Mouse (Mus musculus) stomach, embryonic 14.5 days (tissue): ENCODE measurements at regions not wholly inside any gene's neighbourhood (a gene's known extent, or its start where the extent isn't known, plus 50 kb on each side); places are given as distances from the start of the nearest gene placed in this dataset.

Experiments
- ATAC-seq: fragments of 200-750 bp; cut with Nextera tagmentation; 2 replicates; pipeline ENCODE4 v1.8.0; 2017; ENCODE audit warnings: low read depth, moderate TSS enrichment; ENCODE audit not compliant: insufficient number of reproducible peaks, insufficient read depth, low FRiP score
- H3K27ac ChIP-seq: fragments of 300-500 bp; sonication (generic); 2 replicates; pipeline ENCODE4 v1.5.1; 2014; ENCODE audit warnings: mild to moderate bottlenecking, low read length, moderate library complexity, mixed read lengths
- H3K27me3 ChIP-seq: fragments of 300-500 bp; sonication (generic); 2 replicates; pipeline ENCODE4 v1.6.1; 2014; ENCODE audit warnings: low read length, control low read depth, mixed read lengths; ENCODE audit not compliant: control insufficient read depth, insufficient read depth
- H3K36me3 ChIP-seq: fragments of 300-500 bp; sonication (generic); 2 replicates; pipeline ENCODE4 v1.6.1; 2014; ENCODE audit warnings: mild to moderate bottlenecking, control low read depth, low read length, moderate library complexity, mixed read lengths; ENCODE audit not compliant: control insufficient read depth, insufficient read depth
- H3K4me1 ChIP-seq: fragments of 300-500 bp; sonication (generic); 2 replicates; pipeline ENCODE4 v1.6.1; 2014; ENCODE audit warnings: low read length, control low read depth, mixed read lengths; ENCODE audit not compliant: control insufficient read depth, insufficient read depth
- H3K4me2 ChIP-seq: fragments of 300-500 bp; sonication (generic); replicated peaks from 2 replicates; pipeline ENCODE4 v1.6.1; 2014; ENCODE audit warnings: low read depth, low read length, control low read depth
- H3K4me3 ChIP-seq: fragments of 300-500 bp; sonication (generic); 2 replicates; pipeline ENCODE4 v1.5.1; 2014; ENCODE audit warnings: low read depth, low read length, control low read depth
- H3K9ac ChIP-seq: fragments of 300-500 bp; sonication (generic); replicated peaks from 2 replicates; pipeline ENCODE4 v1.6.1; 2014; ENCODE audit warnings: low read depth, mild to moderate bottlenecking, control low read depth, low read length, moderate library complexity, mixed read lengths
- H3K9me3 ChIP-seq: fragments of 300-500 bp; sonication (generic); 2 replicates; pipeline ENCODE4 v1.6.1; 2016; ENCODE audit warnings: low read depth, low read length, control low read depth; ENCODE audit not compliant: control insufficient read depth
- WGBS: fragments of 180-500 bp; shearing (Covaris S2); extraction: QIAGEN DNeasy Blood & Tissue Kit; methylation state at CpG from one replicate; pipeline ENCODE4 v1.1.7; 2014; 5-methylcytosine and 5-hydroxymethylcytosine counted together

- 54% methylated on average over 12 of the region's 12 CpGs for WGBS
- no peak for ATAC-seq
Measured at GRCm38 (mm10) chr2:106461973-106462637, 231.0 kb upstream of the Mpped2 start.

GRCm38 (mm10) chr2:106465055-106465454 lies 228.0 kb upstream of the Mpped2 start:
- 41% methylated on average over 3 of the region's 3 CpGs for WGBS
- Histone ChIP-seq H3K9ac (no peak overlapping the region), H3K4me3 (no peak overlapping the region), H3K9me3 (no peaks in the 10 kb centered on the region), H3K36me3 (no peaks in the 10 kb centered on the region), H3K4me2 (no peak overlapping the region), H3K27ac (no peak overlapping the region), H3K4me1 (no peaks in the 10 kb centered on the region), H3K27me3 (no peaks in the 10 kb centered on the region)
- no peak for ATAC-seq

More at GRCm38 (mm10) chr2:106461973-106462637, 231.0 kb upstream of the Mpped2 start:
- no peak overlapping the region for H3K4me3 ChIP-seq
- no peak overlapping the region for H3K4me2 ChIP-seq
- no peak overlapping the region for H3K9ac ChIP-seq
- no peaks in the 10 kb centered on the region for H3K4me1 ChIP-seq
- no peaks in the 10 kb centered on the region for H3K36me3 ChIP-seq
- H3K9me3 ChIP-seq = no peaks in the 10 kb centered on the region
- H3K27ac ChIP-seq = no peak overlapping the region
- no peaks in the 10 kb centered on the region for H3K27me3 ChIP-seq

DNA sequence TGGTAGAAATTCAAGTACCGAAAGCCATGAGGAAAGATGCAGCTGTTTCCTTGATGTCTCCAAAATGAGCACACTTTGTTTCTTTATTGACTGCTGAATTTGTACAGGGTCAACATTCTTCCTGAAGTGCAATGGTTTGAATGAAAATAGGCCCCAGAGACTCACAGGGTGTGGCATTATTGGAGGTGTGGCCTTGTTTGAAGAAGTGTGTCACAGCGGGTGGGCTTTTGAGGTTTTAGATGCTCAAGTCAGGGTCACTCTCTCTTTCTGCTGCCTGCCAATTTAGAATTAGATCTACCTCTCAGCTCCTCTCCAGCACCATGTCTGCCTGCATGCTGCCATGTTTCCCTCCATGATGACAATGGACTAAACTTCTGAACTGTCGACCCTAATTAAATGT lies 227.2 kb upstream of the Mpped2 start:
- Histone ChIP-seq H3K9ac (no peak overlapping the region), H3K9me3 (no peaks in the 10 kb centered on the region), H3K4me3 (no peak overlapping the region), H3K27ac (no peak overlapping the region), H3K4me1 (no peaks in the 10 kb centered on the region), H3K36me3 (no peaks in the 10 kb centered on the region), H3K4me2 (no peak overlapping the region), H3K27me3 (no peaks in the 10 kb centered on the region)
- WGBS = 81% methylated on average over 3 of the region's 3 CpGs
- no peak for ATAC-seq

GRCm38 (mm10) chr2:106469196-106469595 lies 223.9 kb upstream of the Mpped2 start:
- H3K27me3 ChIP-seq = no peaks in the 10 kb centered on the region
- H3K9ac ChIP-seq = no peak overlapping the region
- H3K9me3 ChIP-seq = no peaks in the 10 kb centered on the region
- no peak overlapping the region for H3K27ac ChIP-seq
- 68% methylated on average over 2 of the region's 2 CpGs for WGBS
- no peaks in the 10 kb centered on the region for H3K36me3 ChIP-seq
- H3K4me3 ChIP-seq = no peak overlapping the region
- H3K4me1 ChIP-seq = no peaks in the 10 kb centered on the region
- ATAC-seq = no peak
- no peak overlapping the region for H3K4me2 ChIP-seq

- Histone ChIP-seq H3K9ac (no peak overlapping the region), H3K27me3 (no peaks in the 10 kb centered on the region), H3K27ac (no peak overlapping the region), H3K4me1 (no peaks in the 10 kb centered on the region), H3K9me3 (no peaks in the 10 kb centered on the region), H3K36me3 (no peaks in the 10 kb centered on the region), H3K4me3 (no peak overlapping the region), H3K4me2 (no peak overlapping the region)
- ATAC-seq = no peak
- 76% methylated on average over 3 of the region's 3 CpGs for WGBS
Measured at GRCm38 (mm10) chr2:106473458-106473857, 219.6 kb upstream of the Mpped2 start.

- H3K27ac ChIP-seq = no peak overlapping the region
- no peak for ATAC-seq
- no peak overlapping the region for H3K4me2 ChIP-seq
- no peaks in the 10 kb centered on the region for H3K4me1 ChIP-seq
- H3K36me3 ChIP-seq = no peaks in the 10 kb centered on the region
- no peak overlapping the region for H3K4me3 ChIP-seq
- no peaks in the 10 kb centered on the region for H3K9me3 ChIP-seq
- no peaks in the 10 kb centered on the region for H3K27me3 ChIP-seq
- H3K9ac ChIP-seq = no peak overlapping the region
- WGBS = 76% methylated on average over 2 of the region's 2 CpGs
Measured at GRCm38 (mm10) chr2:106477991-106478390, 215.1 kb upstream of the Mpped2 start.

DNA sequence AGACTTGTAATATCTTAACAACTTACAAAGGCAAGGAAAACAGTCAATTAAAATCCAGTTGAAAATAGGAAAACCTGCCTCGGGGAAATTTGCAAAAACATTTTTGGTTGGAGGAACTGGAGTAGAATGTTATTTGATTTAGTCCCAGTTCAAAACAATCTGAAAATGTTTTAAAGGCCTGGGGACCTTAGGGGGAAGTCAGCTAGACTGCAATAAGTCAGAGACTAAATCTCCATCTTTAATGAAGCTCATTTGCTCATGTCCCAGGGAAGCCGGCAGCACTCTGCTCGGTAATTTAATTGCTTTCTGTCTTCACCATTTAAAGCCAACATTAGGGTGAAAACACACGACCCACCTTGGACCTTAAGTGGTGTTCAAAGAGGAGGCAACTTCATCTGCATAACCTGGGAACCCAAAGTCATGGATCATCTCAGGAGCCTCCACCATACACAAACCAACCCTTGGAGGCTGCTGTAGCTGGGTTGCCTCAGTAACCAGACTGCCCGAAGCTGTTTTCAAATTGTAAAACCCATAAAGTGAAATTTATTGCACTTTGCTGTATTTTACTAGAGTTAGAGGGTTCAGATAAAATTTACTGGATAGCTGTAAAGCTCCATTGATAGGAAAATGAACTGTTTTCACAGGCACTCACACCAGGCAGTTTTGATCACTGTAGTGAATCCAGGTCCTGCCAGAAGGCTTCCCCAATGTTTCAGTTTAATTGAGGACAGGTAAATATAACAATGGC lies 205.6 kb upstream of the Mpped2 start:
- Histone ChIP-seq H3K4me3 (no peak overlapping the region), H3K9me3 (no peaks in the 10 kb centered on the region), H3K36me3 (no peaks in the 10 kb centered on the region), H3K9ac (no peak overlapping the region), H3K4me2 (no peak overlapping the region), H3K27ac (no peak overlapping the region), H3K4me1 (no peaks in the 10 kb centered on the region), H3K27me3 (no peaks in the 10 kb centered on the region)
- 66% methylated on average over 5 of the region's 5 CpGs for WGBS
- no peak for ATAC-seq

- Histone ChIP-seq H3K9ac (no peak overlapping the region), H3K27ac (no peak overlapping the region), H3K4me2 (no peak overlapping the region), H3K27me3 (no peaks in the 10 kb centered on the region), H3K36me3 (no peaks in the 10 kb centered on the region), H3K4me1 (no peaks in the 10 kb centered on the region), H3K4me3 (no peak overlapping the region), H3K9me3 (no peaks in the 10 kb centered on the region)
- no peak for ATAC-seq
Measured at GRCm38 (mm10) chr2:106498735-106499134, 194.3 kb upstream of the Mpped2 start.
